Mouse (Mus musculus) forebrain, embryonic 14.5 days (tissue): ENCODE results near the gene Car5a. TPM values are rescaled to one million over a fixed set of nuclear protein-coding genes. Genes with fewer than 3 reads are reported as not detected.

ENCODE experiments used
- ATAC-seq: fragments of 200-750 bp; cut with Nextera tagmentation; 2 replicates; pipeline ENCODE4 v1.8.0; 2017; ENCODE audit warnings: mild to moderate bottlenecking, moderate library complexity
- DNase-seq: peaks from one replicate; pipeline ENCODE4 v3.0.0-alpha.2; 2015; ENCODE audit warnings: low spot score
- H3K27ac ChIP-seq: fragments of 300-500 bp; sonication (generic); 2 replicates; pipeline ENCODE4 v1.5.1; 2014; ENCODE audit warnings: low read depth, mild to moderate bottlenecking, control low read depth, low read length, moderate library complexity
- H3K27me3 ChIP-seq: fragments of 300-500 bp; sonication (generic); replicated peaks from 2 replicates; pipeline ENCODE4 v1.6.1; 2014; ENCODE audit warnings: low read length, control low read depth, mixed read lengths; ENCODE audit not compliant: control insufficient read depth, insufficient read depth
- H3K36me3 ChIP-seq: fragments of 300-500 bp; sonication (generic); 2 replicates; pipeline ENCODE4 v1.6.1; 2014; ENCODE audit warnings: low read length, control low read depth; ENCODE audit not compliant: control insufficient read depth, insufficient read depth
- H3K4me1 ChIP-seq: fragments of 300-500 bp; sonication (generic); 2 replicates; pipeline ENCODE4 v1.6.1; 2014; ENCODE audit warnings: antibody characterized with exemption, low read length, control low read depth; ENCODE audit not compliant: control insufficient read depth, insufficient read depth
- H3K4me2 ChIP-seq: fragments of 300-500 bp; sonication (generic); 2 replicates; pipeline ENCODE4 v1.6.1; 2014; ENCODE audit warnings: mild to moderate bottlenecking, control low read depth, low read length
- H3K4me3 ChIP-seq: fragments of 300-500 bp; sonication (generic); 2 replicates; pipeline ENCODE4 v1.5.1; 2014; ENCODE audit warnings: low read depth, low read length, control low read depth
- H3K9ac ChIP-seq: fragments of 300-500 bp; sonication (generic); 2 replicates; pipeline ENCODE4 v1.6.1; 2014; ENCODE audit warnings: mild to moderate bottlenecking, low read length, control low read depth, moderate library complexity
- H3K9me3 ChIP-seq: fragments of 300-500 bp; sonication (generic); replicated peaks from 2 replicates; pipeline ENCODE4 v1.6.1; 2016; ENCODE audit warnings: low read length, control low read depth, mixed read lengths; ENCODE audit not compliant: control insufficient read depth
- WGBS: fragments of 180-500 bp; shearing (Covaris S2); extraction: QIAGEN DNeasy Blood & Tissue Kit; methylation state at CpG from one replicate; pipeline ENCODE4 v1.1.7; 2014; 5-methylcytosine and 5-hydroxymethylcytosine counted together
- polyA plus RNA-seq: library from polyadenylated mRNA; unstranded; fragments of >200 nt; fragmentation: Nextera tagmentation; extraction: Ambion mirVana; gene quantifications from 2 replicates; pipeline ENCODE4 v1.2.1, GENCODE M21; 2014

Gene Car5a
- polyA plus RNA-seq, 1 experiment from 2014 or later: 0.28 TPM

GRCm38 (mm10) chr8:121921582-121921981 is 23.1 kb downstream of the Car5a start:
- ATAC-seq: no peak
- H3K27ac ChIP-seq: no peak overlapping the region
- 79% methylated on average over 8 of the region's 8 CpGs for WGBS

GRCm38 (mm10) chr8:121919731-121920130 is 25.0 kb downstream of the Car5a start:
- Histone ChIP-seq H3K36me3 (no peaks in the 10 kb centered on the region), H3K4me2 (no peak overlapping the region), H3K9me3 (no peaks in the 10 kb centered on the region), H3K9ac (no peak overlapping the region), H3K27me3 (no peaks in the 10 kb centered on the region), H3K4me1 (no peaks in the 10 kb centered on the region), H3K27ac (no peak overlapping the region), H3K4me3 (no peak overlapping the region)
- no peak for ATAC-seq
- no peak for DNase-seq
- 61% methylated on average over 3 of the region's 3 CpGs for WGBS

More at GRCm38 (mm10) chr8:121921582-121921981, 23.1 kb downstream of the Car5a start:
- Histone ChIP-seq H3K4me3 (no peak overlapping the region), H3K9me3 (no peaks in the 10 kb centered on the region), H3K27me3 (no peaks in the 10 kb centered on the region), H3K36me3 (no peaks in the 10 kb centered on the region), H3K4me2 (no peak overlapping the region), H3K9ac (no peak overlapping the region), H3K4me1 (no peaks in the 10 kb centered on the region)
- no peak for DNase-seq

GRCm38 (mm10) chr8:121919158-121919557 is 25.5 kb downstream of the Car5a start:
- Histone ChIP-seq H3K27me3 (no peaks in the 10 kb centered on the region), H3K9ac (no peak overlapping the region), H3K4me2 (no peak overlapping the region), H3K9me3 (no peaks in the 10 kb centered on the region), H3K4me1 (no peaks in the 10 kb centered on the region), H3K27ac (no peak overlapping the region), H3K4me3 (no peak overlapping the region), H3K36me3 (no peaks in the 10 kb centered on the region)
- 83% methylated on average over 4 of the region's 4 CpGs for WGBS
- no peak for ATAC-seq
- DNase-seq: no peak

- no peaks in the 10 kb centered on the region for H3K27me3 ChIP-seq
- 83% methylated on average over 8 of the region's 8 CpGs for WGBS
- H3K9me3 ChIP-seq: no peaks in the 10 kb centered on the region
- no peaks in the 10 kb centered on the region for H3K4me1 ChIP-seq
- no peak overlapping the region for H3K4me3 ChIP-seq
- ATAC-seq: no peak
- no peaks in the 10 kb centered on the region for H3K36me3 ChIP-seq
- H3K9ac ChIP-seq: no peak overlapping the region
- no peak for DNase-seq
- no peak overlapping the region for H3K4me2 ChIP-seq
- no peak overlapping the region for H3K27ac ChIP-seq
Observed at GRCm38 (mm10) chr8:121913378-121913777, 31.3 kb downstream of the Car5a start.

- Histone ChIP-seq H3K27ac (no peak overlapping the region; the same call in 1 of the 2 replicates), H3K9me3 (no peaks in the 10 kb centered on the region), H3K4me3 (no peak overlapping the region), H3K9ac (no peak overlapping the region), H3K36me3 (no peaks in the 10 kb centered on the region), H3K4me2 (no peak overlapping the region), H3K4me1 (no peaks in the 10 kb centered on the region; the same call in 1 of the 2 replicates), H3K27me3 (no peaks in the 10 kb centered on the region; the same call in 1 of the 2 replicates)
- ATAC-seq (no peak), DNase-seq (no peak)
- WGBS: 61% methylated on average over 3 of the region's 3 CpGs
Observed at GRCm38 (mm10) chr8:121912831-121913230, 31.9 kb downstream of the Car5a start.

GRCm38 (mm10) chr8:121911987-121912386 is 32.7 kb downstream of the Car5a start:
- H3K27ac ChIP-seq: no peak overlapping the region

GRCm38 (mm10) chr8:121911400-121911799 is 33.3 kb downstream of the Car5a start:
- WGBS: 94% methylated on average over 6 of the region's 6 CpGs
- Histone ChIP-seq H3K27ac (no peak overlapping the region), H3K27me3 (no peaks in the 10 kb centered on the region; the same call in 1 of the 2 replicates), H3K4me3 (no peak overlapping the region), H3K4me1 (peaks cover 3% of the 10 kb centered on the region), H3K4me2 (no peak overlapping the region), H3K9ac (no peak overlapping the region), H3K9me3 (no peaks in the 10 kb centered on the region), H3K36me3 (no peaks in the 10 kb centered on the region)
- DNase-seq (no peak), ATAC-seq (no peak)

More at GRCm38 (mm10) chr8:121911987-121912386, 32.7 kb downstream of the Car5a start:
- ATAC-seq: no peak
- no peaks in the 10 kb centered on the region for H3K36me3 ChIP-seq
- H3K4me1 ChIP-seq: no peaks in the 10 kb centered on the region; the same call in 1 of the 2 replicates
- no peaks in the 10 kb centered on the region for H3K9me3 ChIP-seq
- no peaks in the 10 kb centered on the region; the same call in 1 of the 2 replicates for H3K27me3 ChIP-seq
- H3K4me2 ChIP-seq: no peak overlapping the region
- no peak for DNase-seq
- H3K4me3 ChIP-seq: no peak overlapping the region
- WGBS: 63% methylated on average over 7 of the region's 7 CpGs
- no peak overlapping the region for H3K9ac ChIP-seq

- H3K27me3 ChIP-seq: no peaks in the 10 kb centered on the region; the same call in 1 of the 2 replicates
- no peak overlapping the region for H3K27ac ChIP-seq
- no peak overlapping the region for H3K4me2 ChIP-seq
- WGBS: 4% methylated on average over 6 of the region's 6 CpGs
- no peak overlapping the region for H3K9ac ChIP-seq
- ATAC-seq: no peak
- peaks cover 18% of the 10 kb centered on the region for H3K4me1 ChIP-seq
- H3K4me3 ChIP-seq: no peak overlapping the region
- DNase-seq: peak; percentile 84
- no peaks in the 10 kb centered on the region for H3K36me3 ChIP-seq
- H3K9me3 ChIP-seq: no peaks in the 10 kb centered on the region
Observed at GRCm38 (mm10) chr8:121909663-121910062, 35.0 kb downstream of the Car5a start.

GRCm38 (mm10) chr8:121909148-121909541 is 35.6 kb downstream of the Car5a start:
- H3K27me3 ChIP-seq: no peaks in the 10 kb centered on the region; the same call in 1 of the 2 replicates
- no peaks in the 10 kb centered on the region for H3K36me3 ChIP-seq
- WGBS: 73% methylated on average over 8 of the region's 8 CpGs
- no peak overlapping the region for H3K4me2 ChIP-seq
- no peak overlapping the region for H3K4me3 ChIP-seq
- ATAC-seq (no peak), DNase-seq (no peak)
- no peak overlapping the region for H3K9ac ChIP-seq
- H3K27ac ChIP-seq: no peak overlapping the region
- peaks cover 18% of the 10 kb centered on the region for H3K4me1 ChIP-seq
- H3K9me3 ChIP-seq: no peaks in the 10 kb centered on the region
